Comparison of ENCODE assay signal across 11 mouse cellular contexts in genomic region chr6:22049093-22049492, GRCm38 (mm10).
A peak's percentile ranks its signal among the peaks of the same experiment; 100 is the strongest.
DNase-seq lines count a peak whose midpoint lies in the region; ATAC-seq and TF ChIP-seq lines count a peak whose summit lies in the region.
"Had no signal": no experiment of that assay in that cellular context is flagged by ENCODE, and none has a peak within 500 bp of the region (broad histone marks: within the 10 kb centered on the region; RNA-seq: fewer than 3 reads in every experiment).

No protein-coding gene starts in this region.

- peaks cover 12% of the 10 kb centered on the region; the same call in 1 of the 2 replicates for H3K36me3 ChIP-seq in liver, adult 2 months (ENCODE audit: control insufficient read depth, insufficient read depth, low read length)
- no peaks in the 10 kb centered on the region for H3K36me3 ChIP-seq in liver, embryonic 12.5 days
- 0 out of 2 replicates have a peak, but pooled peaks cover 3% of the 10 kb centered on the region for H3K36me3 ChIP-seq in heart, embryonic 12.5 days
- H3K36me3 ChIP-seq: hindbrain, embryonic 10.5 days had no signal

- H3K4me3 ChIP-seq in gastrocnemius, adult 2 months: no peak overlapping the region
- no peak overlapping the region for H3K4me3 ChIP-seq in liver, adult 2 months (ENCODE audit: insufficient read depth, low read depth, low read length)
- H3K4me3 ChIP-seq in liver, embryonic 12.5 days: no peak overlapping the region
- no peak overlapping the region for H3K4me3 ChIP-seq in heart, embryonic 12.5 days
- H3K4me3 ChIP-seq: hindbrain, embryonic 10.5 days; megakaryocyte, embryonic 14.5 days had no signal

- no peak for TF ChIP-seq CTCF in gastrocnemius, adult 2 months (IDR thresholded peaks at IDR 0.05)
- no peak for TF ChIP-seq CTCF in liver, adult 2 months (IDR thresholded peaks at IDR 0.05; ENCODE audit: low read depth, low read length)

- H3K4me1 ChIP-seq in liver, adult 2 months (ENCODE audit: control insufficient read depth, insufficient read depth, low read length): peaks cover 4% of the 10 kb centered on the region; the same call in 1 of the 2 replicates
- H3K4me1 ChIP-seq in liver, embryonic 12.5 days: no peaks in the 10 kb centered on the region
- H3K4me1 ChIP-seq in heart, embryonic 12.5 days (replicated peaks): peaks cover 3% of the 10 kb centered on the region; the same call in 1 of the 2 replicates

- H3K9ac ChIP-seq in liver, adult 2 months (ENCODE audit: low read depth, low read length): no peak overlapping the region
- no peak overlapping the region for H3K9ac ChIP-seq in liver, embryonic 12.5 days
- H3K9ac ChIP-seq in heart, embryonic 12.5 days: no peak overlapping the region

- intact Hi-C loops in gastrocnemius, adult 2 months (cut with DNase I): no loop called here
- intact Hi-C loops in gastrocnemius, postnatal 14 days (cut with DNase I; ENCODE audit: low total_unique reads): no loop called here

- H3K27me3 ChIP-seq in liver, adult 2 months (ENCODE audit: control insufficient read depth, insufficient read depth, low read length): no peaks in the 10 kb centered on the region
- H3K27me3 ChIP-seq in liver, embryonic 12.5 days (replicated peaks): no peaks in the 10 kb centered on the region; the same call in 1 of the 2 replicates
- no peaks in the 10 kb centered on the region for H3K27me3 ChIP-seq in heart, embryonic 12.5 days (replicated peaks)
- H3K27me3 ChIP-seq: megakaryocyte, embryonic 14.5 days had no signal

- ATAC-seq in liver, embryonic 12.5 days: no peak
- no peak for ATAC-seq in heart, embryonic 12.5 days (ENCODE audit: insufficient number of reproducible peaks, low FRiP score)

- DNase-seq in gastrocnemius, adult 2 months: no peak
- no peak for DNase-seq in gastrocnemius, postnatal 14 days
- peak; percentile 53 for DNase-seq in liver, adult 2 months (ENCODE audit: extremely low read depth, low read depth, low spot score)
- peak; percentile 24 for DNase-seq in lung, postnatal 25 days (ENCODE audit: low spot score)
- no peak for DNase-seq in layer of hippocampus, adult 8-10 months (ENCODE audit: low spot score in 2 of 2)
- DNase-seq in cerebellum, adult 8-10 months: no peak
- DNase-seq: cerebellum, postnatal 14 days had no signal

- 77% methylated on average over 5 of the region's 5 CpGs for WGBS in liver, adult 2 months
- WGBS in liver, embryonic 12.5 days (ENCODE audit: insufficient replicate concordance): 55% methylated on average over 5 of the region's 5 CpGs
- WGBS in heart, embryonic 12.5 days: 61% methylated on average over 5 of the region's 5 CpGs

- H3K27ac ChIP-seq in gastrocnemius, adult 2 months: peak overlapping the region; percentile 79
- no peak overlapping the region for H3K27ac ChIP-seq in liver, adult 2 months (replicated peaks; ENCODE audit: insufficient read depth, low read depth, low read length)
- no peak overlapping the region for H3K27ac ChIP-seq in liver, embryonic 12.5 days
- peak overlapping the region; percentile 58; the same call in 1 of the 2 replicates for H3K27ac ChIP-seq in heart, embryonic 12.5 days (ENCODE audit: poor library complexity, severe bottlenecking)
- H3K27ac ChIP-seq: hindbrain, embryonic 10.5 days had no signal

- H3K9me3 ChIP-seq in liver, embryonic 12.5 days (replicated peaks): no peaks in the 10 kb centered on the region
- no peaks in the 10 kb centered on the region for H3K9me3 ChIP-seq in heart, embryonic 12.5 days (replicated peaks)
- H3K9me3 ChIP-seq: hindbrain, embryonic 10.5 days; megakaryocyte, embryonic 14.5 days had no signal

- TF ChIP-seq POLR2A in liver, adult 2 months (IDR thresholded peaks at IDR 0.05; ENCODE audit: extremely low read depth, insufficient read depth, low read length): no peak

- H3K4me2 ChIP-seq in liver, embryonic 12.5 days: no peak overlapping the region
- H3K4me2 ChIP-seq in heart, embryonic 12.5 days: no peak overlapping the region

- peaks cover 10% of the 10 kb centered on the region; the same call in 1 of the 2 replicates for H3K79me2 ChIP-seq in liver, adult 2 months (ENCODE audit: control insufficient read depth, insufficient read depth, low read length)

Comparison
In these comparisons a context has a peak if more than half of its experiments do, and no peak if none do; other contexts are left out.
1. DNase-seq: peak in liver, adult 2 months (single experiment) and lung, postnatal 25 days (single experiment); none in gastrocnemius, adult 2 months (single experiment), gastrocnemius, postnatal 14 days (single experiment), layer of hippocampus, adult 8-10 months (0 of 2) and cerebellum, adult 8-10 months (single experiment).
2. H3K27ac ChIP-seq: peak in gastrocnemius, adult 2 months (single experiment) and heart, embryonic 12.5 days (single experiment); none in liver, adult 2 months (single experiment) and liver, embryonic 12.5 days (single experiment).